Mouse (Mus musculus) lung, adult 2 months (tissue): ENCODE results near the gene Brd3.

Experiments used
- CTCF ChIP-seq: fragments of 200-500 bp; IDR thresholded peaks from 2 replicates; pipeline ENCODE4 v1.5.1; 2011; ENCODE audit warnings: mild to moderate bottlenecking, low read length, control low read depth; ENCODE audit not compliant: insufficient read depth
- POLR2A ChIP-seq: fragments of 200-500 bp; IDR thresholded peaks from 2 replicates; pipeline ENCODE4 v1.6.1; 2011; ENCODE audit warnings: low read depth, mild to moderate bottlenecking, control low read depth, low read length, borderline replicate concordance; ENCODE audit errors: extremely low read depth

DNA sequence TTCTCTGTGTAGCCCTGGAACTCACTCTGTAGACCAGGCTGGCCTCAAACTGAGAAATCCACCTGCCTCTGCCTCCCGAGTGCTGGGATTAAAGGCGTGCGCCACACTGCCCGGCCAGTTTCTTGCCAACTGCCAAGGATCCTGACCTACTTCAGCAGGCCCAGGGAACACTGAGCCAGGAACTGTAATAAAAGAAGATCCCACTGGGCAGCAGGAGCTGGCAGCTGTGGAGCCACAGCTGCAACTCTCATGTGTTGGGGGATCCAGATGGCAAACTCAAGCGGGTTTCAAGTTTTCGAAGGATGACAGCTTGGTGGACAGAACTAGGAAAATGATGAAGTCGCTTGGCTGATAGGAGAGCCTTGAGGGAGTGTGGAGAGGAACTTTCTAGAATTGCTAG, 3.2 kb upstream of the Brd3 start:
- TF ChIP-seq POLR2A: no peak
- no peak for TF ChIP-seq CTCF
